Mouse (Mus musculus): ENCODE measurements around the gene Tmem8. TPM values are rescaled to one million over a fixed set of nuclear protein-coding genes. Genes with fewer than 3 reads are reported as not detected.

Tmem8 gene
- polyA plus RNA-seq, 1 experiment from 2014 or later, result 1.6 TPM

DNA sequence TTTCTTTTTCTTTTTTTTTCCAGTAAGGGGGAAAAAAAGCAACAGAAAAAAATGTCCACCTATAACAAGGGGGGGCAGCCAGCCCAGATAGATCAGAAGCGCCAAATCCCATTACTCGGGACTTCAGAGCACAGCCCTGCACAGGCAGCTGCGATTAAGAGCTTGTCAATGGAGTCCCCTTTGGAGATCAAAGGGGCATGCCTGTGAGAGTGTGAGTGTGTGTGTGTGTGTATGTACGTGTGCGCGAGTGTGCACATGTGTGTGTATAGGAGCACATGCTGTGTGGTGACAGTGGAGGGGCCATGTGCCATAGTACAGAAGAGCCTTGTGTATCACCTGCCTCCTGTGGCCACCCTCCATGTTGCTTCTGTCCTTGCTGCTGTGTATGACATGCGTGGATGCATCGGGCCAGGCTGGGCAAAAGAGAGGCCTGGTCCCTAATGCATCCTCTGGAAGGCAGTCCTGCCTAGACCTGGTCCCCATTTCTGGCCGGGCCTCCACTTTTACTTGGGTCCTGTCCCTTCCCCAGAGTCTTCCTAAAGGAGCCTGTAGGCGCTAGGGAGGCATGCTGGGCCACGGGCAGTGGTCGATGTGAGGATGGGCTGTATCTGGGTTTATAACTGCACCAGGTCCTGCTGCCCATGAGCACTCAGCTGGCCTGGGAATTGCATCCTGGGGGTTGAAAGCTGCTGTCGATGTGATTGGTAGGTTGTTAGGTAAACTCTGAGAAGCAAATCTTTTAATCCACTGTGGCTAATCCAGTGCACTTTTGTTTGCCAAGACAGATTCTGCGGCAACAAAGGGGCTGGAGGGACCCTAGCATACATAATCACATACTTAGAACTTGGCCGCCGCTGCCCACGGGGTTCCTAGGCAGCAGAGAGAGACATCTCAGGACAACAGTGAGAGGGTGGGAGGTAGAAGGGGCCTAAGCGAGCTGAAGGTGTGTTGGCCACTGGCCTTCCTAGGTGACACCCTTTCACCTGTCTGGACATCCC lies 19.1 kb downstream of the Tmem8 start:
- Histone ChIP-seq H3K27me3 (ENCODE audit: control insufficient read depth, insufficient read depth, low read depth, low read length) (no peaks in the 10 kb centered on the region), H3K9me3 (replicated peaks; ENCODE audit: control insufficient read depth, low read length) (no peaks in the 10 kb centered on the region), H3K4me2 (ENCODE audit: low read depth, low read length) (no peak overlapping the region), H3K4me3 (ENCODE audit: low read depth, low read length) (no peak overlapping the region), H3K27ac (ENCODE audit: low read length) (no peak overlapping the region), H3K4me1 (ENCODE audit: control insufficient read depth, low read depth, low read length) (no peaks in the 10 kb centered on the region), H3K9ac (ENCODE audit: low read depth, low read length) (no peak overlapping the region), H3K36me3 (ENCODE audit: control insufficient read depth, insufficient read depth) (peaks cover 9% of the 10 kb centered on the region; the same call in 1 of the 2 replicates)
- 80% methylated on average over 18 of the region's 18 CpGs for WGBS (ENCODE audit: insufficient replicate concordance)
- no peak for ATAC-seq (ENCODE audit: low read depth)

- no peak overlapping the region; the same call in 1 of the 2 replicates for H3K9ac ChIP-seq (ENCODE audit: low read depth, low read length)
- H3K36me3 ChIP-seq (ENCODE audit: control insufficient read depth, insufficient read depth), result no peaks in the 10 kb centered on the region
- no peak overlapping the region; the same call in 1 of the 2 replicates for H3K4me2 ChIP-seq (ENCODE audit: low read depth, low read length)
- 67% methylated on average over 11 of the region's 11 CpGs for WGBS (ENCODE audit: insufficient replicate concordance)
- ATAC-seq (ENCODE audit: low read depth), result no peak
- H3K27ac ChIP-seq (ENCODE audit: low read length), result no peak overlapping the region
- peaks cover 19% of the 10 kb centered on the region for H3K4me1 ChIP-seq (ENCODE audit: control insufficient read depth, low read depth, low read length)
- no peaks in the 10 kb centered on the region for H3K9me3 ChIP-seq (replicated peaks; ENCODE audit: control insufficient read depth, low read length)
- no peaks in the 10 kb centered on the region for H3K27me3 ChIP-seq (ENCODE audit: control insufficient read depth, insufficient read depth, low read depth, low read length)
- H3K4me3 ChIP-seq (ENCODE audit: low read depth, low read length), result no peak overlapping the region
These were observed 24.1 kb downstream of the Tmem8 start for GRCm38 (mm10) chr17:26137106-26137750.

DNA sequence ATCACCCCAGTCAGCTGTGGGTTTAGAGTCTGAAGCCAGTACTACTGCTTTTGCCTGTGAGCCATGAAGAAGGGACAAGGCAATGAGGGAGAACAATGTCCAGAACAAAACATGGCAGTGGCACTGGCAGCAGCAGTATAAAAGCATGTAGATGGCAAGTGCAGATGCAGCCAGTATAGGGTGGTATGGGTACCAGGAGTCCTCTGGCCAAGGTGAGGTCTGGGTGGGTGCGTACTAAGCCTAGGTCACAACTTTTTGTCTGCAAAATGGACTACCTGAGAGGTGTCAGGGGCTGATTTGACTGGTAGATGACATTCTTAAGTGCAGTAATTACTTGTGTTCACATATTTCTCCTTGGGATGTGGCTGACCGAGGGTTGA lies 24.6 kb downstream of the Tmem8 start:
- no peaks in the 10 kb centered on the region for H3K9me3 ChIP-seq (replicated peaks; ENCODE audit: control insufficient read depth, low read length)
- 0 out of 2 replicates have a peak, but pooled peaks cover under 1% of the 10 kb centered on the region for H3K36me3 ChIP-seq (ENCODE audit: control insufficient read depth, insufficient read depth)
- H3K27ac ChIP-seq (ENCODE audit: low read length), result peak overlapping the region; percentile 86
- 61% methylated on average over 2 of the region's 2 CpGs for WGBS (ENCODE audit: insufficient replicate concordance)
- no peak for ATAC-seq (ENCODE audit: low read depth)
- peaks cover 19% of the 10 kb centered on the region for H3K4me1 ChIP-seq (ENCODE audit: control insufficient read depth, low read depth, low read length)
- no peaks in the 10 kb centered on the region for H3K27me3 ChIP-seq (ENCODE audit: control insufficient read depth, insufficient read depth, low read depth, low read length)
- H3K4me2 ChIP-seq (ENCODE audit: low read depth, low read length), result peak overlapping the region; percentile 97
- peak overlapping the region; percentile 93 for H3K9ac ChIP-seq (ENCODE audit: low read depth, low read length)
- peak overlapping the region; percentile 94 for H3K4me3 ChIP-seq (ENCODE audit: low read depth, low read length)

DNA sequence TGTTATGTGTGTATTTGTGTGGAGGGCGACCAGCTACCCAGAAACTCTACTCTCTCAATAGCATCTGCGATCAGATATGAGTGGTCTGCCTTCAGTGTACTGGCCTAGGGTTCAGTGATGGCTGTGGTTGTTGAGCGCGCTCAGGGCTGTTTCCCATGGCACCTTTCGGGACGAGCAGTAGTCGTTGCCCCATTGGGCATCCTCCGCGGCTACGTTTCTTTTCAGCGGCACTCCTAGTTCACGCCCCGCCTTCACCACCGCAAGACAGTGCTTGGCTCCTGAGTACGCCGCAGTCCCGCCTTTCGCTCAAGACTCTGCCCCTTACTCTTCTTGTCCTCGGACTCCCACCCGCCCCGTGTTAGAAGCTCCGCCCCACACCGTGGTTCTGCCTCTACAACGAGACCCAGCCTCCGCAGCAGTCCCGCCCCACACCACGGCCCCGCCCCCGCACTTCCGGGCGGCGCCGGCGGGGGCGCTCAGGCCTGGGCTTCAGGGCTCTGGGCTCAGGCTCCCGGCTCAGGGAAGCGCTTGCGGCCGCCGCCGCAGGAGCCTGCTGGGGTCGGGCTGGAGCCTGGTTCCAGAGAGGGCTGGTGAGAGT lies 25.2 kb downstream of the Tmem8 start, which contains the start of gene Axin1:
Gene Axin1, plus strand, starts transcription at position 450 of the 598 bp plus-strand sequence.
- Histone ChIP-seq H3K27ac (ENCODE audit: low read length) (peak within 1 kb of the TSS; percentile 86), H3K4me3 (ENCODE audit: low read depth, low read length) (peak within 1 kb of the TSS; percentile 94)
- under 1% methylated on average over 42 of the region's 42 CpGs for WGBS (ENCODE audit: insufficient replicate concordance)

DNA sequence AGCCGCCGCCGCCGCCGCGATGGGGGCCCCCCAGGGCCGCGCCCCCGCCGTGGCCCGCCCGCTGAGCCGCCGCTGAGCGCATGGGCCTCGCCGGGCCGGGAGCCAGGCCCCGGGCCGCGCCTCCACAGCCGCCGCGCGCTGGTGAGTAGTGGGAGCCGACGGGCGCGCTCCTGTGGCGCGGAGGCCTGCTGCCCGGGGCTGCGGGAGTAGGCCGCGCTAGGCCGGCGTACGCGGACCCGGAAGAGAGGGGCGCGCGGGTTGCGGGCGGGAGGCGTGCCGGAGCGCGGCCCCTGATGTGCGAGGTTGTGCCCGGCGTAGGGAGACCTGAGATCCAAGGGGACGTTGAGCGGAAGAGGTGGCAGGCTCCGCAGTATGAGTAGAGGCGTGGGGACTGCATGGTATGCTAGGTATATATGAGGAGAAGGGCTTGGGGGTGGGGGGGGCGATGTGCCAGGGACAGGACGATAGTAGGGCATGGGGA lies 25.8 kb downstream of the Tmem8 start:
- H3K4me1 ChIP-seq (ENCODE audit: control insufficient read depth, low read depth, low read length), result peaks cover 19% of the 10 kb centered on the region
- peak overlapping the region; percentile 93 for H3K9ac ChIP-seq (ENCODE audit: low read depth, low read length)
- peak overlapping the region; percentile 97 for H3K4me2 ChIP-seq (ENCODE audit: low read depth, low read length)
- peak overlapping the region; percentile 86 for H3K27ac ChIP-seq (ENCODE audit: low read length)
- H3K27me3 ChIP-seq (ENCODE audit: control insufficient read depth, insufficient read depth, low read depth, low read length), result no peaks in the 10 kb centered on the region
- peak overlapping the region; percentile 94 for H3K4me3 ChIP-seq (ENCODE audit: low read depth, low read length)
- ATAC-seq (ENCODE audit: low read depth), result peak; percentile 72
- no peaks in the 10 kb centered on the region for H3K9me3 ChIP-seq (replicated peaks; ENCODE audit: control insufficient read depth, low read length)
- H3K36me3 ChIP-seq (ENCODE audit: control insufficient read depth, insufficient read depth), result peaks cover 11% of the 10 kb centered on the region
- WGBS (ENCODE audit: insufficient replicate concordance), result under 1% methylated on average over 45 of the region's 58 CpGs

More for the DNA sequence above, 25.2 kb downstream of the Tmem8 start, which contains the start of gene Axin1:
- ATAC-seq (ENCODE audit: low read depth), result peak; percentile 93
- Histone ChIP-seq H3K36me3 (ENCODE audit: control insufficient read depth, insufficient read depth) (peaks cover 6% of the 10 kb centered on the region; the same call in 1 of the 2 replicates), H3K4me1 (ENCODE audit: control insufficient read depth, low read depth, low read length) (peaks cover 19% of the 10 kb centered on the region), H3K9me3 (replicated peaks; ENCODE audit: control insufficient read depth, low read length) (no peaks in the 10 kb centered on the region), H3K9ac (ENCODE audit: low read depth, low read length) (peak within 1 kb of the TSS; percentile 93), H3K4me2 (ENCODE audit: low read depth, low read length) (peak within 1 kb of the TSS; percentile 97), H3K27me3 (ENCODE audit: control insufficient read depth, insufficient read depth, low read depth, low read length) (no peaks in the 10 kb centered on the region)

- H3K4me1 ChIP-seq (ENCODE audit: control insufficient read depth, low read depth, low read length), result peaks cover 17% of the 10 kb centered on the region
- 73% methylated on average over 4 of the region's 4 CpGs for WGBS (ENCODE audit: insufficient replicate concordance)
These were observed 29.7 kb downstream of the Tmem8 start for GRCm38 (mm10) chr17:26142796-26143195.

GRCm38 (mm10) chr17:26143386-26143785 lies 30.3 kb downstream of the Tmem8 start:
- H3K4me3 ChIP-seq (ENCODE audit: low read depth, low read length), result no peak overlapping the region
- no peak for ATAC-seq (ENCODE audit: low read depth)
- H3K4me1 ChIP-seq (ENCODE audit: control insufficient read depth, low read depth, low read length), result peaks cover 14% of the 10 kb centered on the region
- no peak overlapping the region for H3K4me2 ChIP-seq (ENCODE audit: low read depth, low read length)
- no peak overlapping the region for H3K27ac ChIP-seq (ENCODE audit: low read length)
- WGBS (ENCODE audit: insufficient replicate concordance), result 87% methylated on average over 5 of the region's 5 CpGs
- no peaks in the 10 kb centered on the region for H3K9me3 ChIP-seq (replicated peaks; ENCODE audit: control insufficient read depth, low read length)
- H3K36me3 ChIP-seq (ENCODE audit: control insufficient read depth, insufficient read depth), result peaks cover 15% of the 10 kb centered on the region
- H3K9ac ChIP-seq (ENCODE audit: low read depth, low read length), result no peak overlapping the region
- no peaks in the 10 kb centered on the region for H3K27me3 ChIP-seq (ENCODE audit: control insufficient read depth, insufficient read depth, low read depth, low read length)

More at GRCm38 (mm10) chr17:26142796-26143195, 29.7 kb downstream of the Tmem8 start:
- no peak for ATAC-seq (ENCODE audit: low read depth)
- Histone ChIP-seq H3K27ac (ENCODE audit: low read length) (no peak overlapping the region), H3K4me2 (ENCODE audit: low read depth, low read length) (no peak overlapping the region), H3K27me3 (ENCODE audit: control insufficient read depth, insufficient read depth, low read depth, low read length) (no peaks in the 10 kb centered on the region), H3K9ac (ENCODE audit: low read depth, low read length) (no peak overlapping the region), H3K9me3 (replicated peaks; ENCODE audit: control insufficient read depth, low read length) (no peaks in the 10 kb centered on the region), H3K4me3 (ENCODE audit: low read depth, low read length) (no peak overlapping the region), H3K36me3 (ENCODE audit: control insufficient read depth, insufficient read depth) (peaks cover 15% of the 10 kb centered on the region)

- no peak overlapping the region for H3K4me2 ChIP-seq (ENCODE audit: low read depth, low read length)
- WGBS (ENCODE audit: insufficient replicate concordance), result 68% methylated on average over 2 of the region's 2 CpGs
- ATAC-seq (ENCODE audit: low read depth), result no peak
- H3K27me3 ChIP-seq (ENCODE audit: control insufficient read depth, insufficient read depth, low read depth, low read length), result no peaks in the 10 kb centered on the region
- H3K4me3 ChIP-seq (ENCODE audit: low read depth, low read length), result no peak overlapping the region
- H3K9me3 ChIP-seq (replicated peaks; ENCODE audit: control insufficient read depth, low read length), result no peaks in the 10 kb centered on the region
- H3K4me1 ChIP-seq (ENCODE audit: control insufficient read depth, low read depth, low read length), result no peaks in the 10 kb centered on the region
- no peak overlapping the region for H3K9ac ChIP-seq (ENCODE audit: low read depth, low read length)
- H3K36me3 ChIP-seq (ENCODE audit: control insufficient read depth, insufficient read depth), result peaks cover 12% of the 10 kb centered on the region
- no peak overlapping the region for H3K27ac ChIP-seq (ENCODE audit: low read length)
These were observed 36.0 kb downstream of the Tmem8 start for GRCm38 (mm10) chr17:26149056-26149455.

All from liver, embryonic 16.5 days (tissue).